Mouse (Mus musculus): ENCODE measurements around the gene Skiv2l. TPM values are rescaled to one million over a fixed set of nuclear protein-coding genes. Genes with fewer than 3 reads are reported as not detected.

Skiv2l gene
- 10 to 100 TPM; 62.1 to 65.8 TPM for total RNA-seq (2021)
- 105 and 112 TPM in 2 replicates for polyA plus RNA-seq (2012; rRNA removed)
- long read RNA-seq, full-length matches to known transcripts = 53 of 92 reads
- long read RNA-seq, partial matches to known transcripts = 25 of 92 reads
- long read RNA-seq, other reads (novel, unspliced or antisense) = 14 of 92 reads

GRCm38 (mm10) chr17:34849722-34850516 is at the start of gene Skiv2l, which contains the start of gene Nelfe:
Skiv2l (minus strand) TSS chr17:34850210.
Nelfe (plus strand) TSS chr17:34850391.
- DNase-seq = peak; percentile 99

- peak; percentile 82 for DNase-seq
Measured at GRCm38 (mm10) chr17:34899053-34899889, 49.3 kb upstream of the Skiv2l start.

GRCm38 (mm10) chr17:34898706-34899052 is 48.7 kb upstream of the Skiv2l start:
- no peak for DNase-seq

GRCm38 (mm10) chr17:34898160-34898586 is 48.2 kb upstream of the Skiv2l start, which contains the start of the genes C2 and Ehmt2:
C2 (minus strand) TSS chr17:34898265.
Ehmt2 (plus strand) TSS chr17:34898469.
- peak; percentile 93 for DNase-seq

GRCm38 (mm10) chr17:34897373-34898159 is 47.6 kb upstream of the Skiv2l start:
- no peak for DNase-seq

- DNase-seq = no peak
Measured at GRCm38 (mm10) chr17:34896366-34896765, 46.4 kb upstream of the Skiv2l start.

- DNase-seq = no peak
Measured at GRCm38 (mm10) chr17:34895724-34896123, 45.7 kb upstream of the Skiv2l start.

GRCm38 (mm10) chr17:34894801-34895530 is 45.0 kb upstream of the Skiv2l start:
- DNase-seq = peak; percentile 84

- peak; percentile 97 for DNase-seq
Measured at GRCm38 (mm10) chr17:34894074-34894597, 44.1 kb upstream of the Skiv2l start.

GRCm38 (mm10) chr17:34893072-34893824 is 43.2 kb upstream of the Skiv2l start:
- no peak for DNase-seq

- no peak for DNase-seq
Measured at GRCm38 (mm10) chr17:34891377-34891776, 41.4 kb upstream of the Skiv2l start.

- DNase-seq = no peak
Measured at GRCm38 (mm10) chr17:34890074-34890743, 40.2 kb upstream of the Skiv2l start.

GRCm38 (mm10) chr17:34887942-34888341 is 37.9 kb upstream of the Skiv2l start:
- no peak for DNase-seq

GRCm38 (mm10) chr17:34885615-34886014 is 35.6 kb upstream of the Skiv2l start:
- DNase-seq = no peak

- DNase-seq = no peak
Measured at GRCm38 (mm10) chr17:34884704-34885103, 34.7 kb upstream of the Skiv2l start.

- no peak for DNase-seq
Measured at GRCm38 (mm10) chr17:34883332-34883731, 33.3 kb upstream of the Skiv2l start.

- peak; percentile 64 for DNase-seq
Measured at GRCm38 (mm10) chr17:34881683-34882310, 31.8 kb upstream of the Skiv2l start, which contains the start of gene Gm20547. Gm20547 (minus strand) TSS chr17:34882042.

- DNase-seq = no peak
Measured at GRCm38 (mm10) chr17:34881166-34881565, 31.2 kb upstream of the Skiv2l start.
